Mouse (Mus musculus): ENCODE measurements around the gene Tspo2.

Gene Tspo2

GRCm38 (mm10) chr17:48432158-48432980 is 19.0 kb downstream of the Tspo2 start, which contains the start of gene Apobec2:
Gene Apobec2 (minus strand): TSS chr17:48432930.
- no peak for TF ChIP-seq GATA4 (IDR thresholded peaks at IDR 0.05; ENCODE audit: insufficient replicate concordance, low read length)

GRCm38 (mm10) chr17:48431054-48431453 is 20.3 kb downstream of the Tspo2 start:
- no peak for TF ChIP-seq GATA4 (IDR thresholded peaks at IDR 0.05; ENCODE audit: insufficient replicate concordance, low read length)

GRCm38 (mm10) chr17:48430394-48430793 is 20.9 kb downstream of the Tspo2 start:
- TF ChIP-seq GATA4 (IDR thresholded peaks at IDR 0.05; ENCODE audit: insufficient replicate concordance, low read length), result no peak

GRCm38 (mm10) chr17:48427852-48428530 is 23.3 kb downstream of the Tspo2 start:
- no peak for TF ChIP-seq GATA4 (IDR thresholded peaks at IDR 0.05; ENCODE audit: insufficient replicate concordance, low read length)

- TF ChIP-seq GATA4 (IDR thresholded peaks at IDR 0.05; ENCODE audit: insufficient replicate concordance, low read length), result no peak
These were observed 24.2 kb downstream of the Tspo2 start for GRCm38 (mm10) chr17:48426991-48427750.

- TF ChIP-seq GATA4 (IDR thresholded peaks at IDR 0.05; ENCODE audit: insufficient replicate concordance, low read length), result no peak
These were observed 25.3 kb downstream of the Tspo2 start for GRCm38 (mm10) chr17:48425823-48426612.

- no peak for TF ChIP-seq GATA4 (IDR thresholded peaks at IDR 0.05; ENCODE audit: insufficient replicate concordance, low read length)
These were observed 27.1 kb downstream of the Tspo2 start for GRCm38 (mm10) chr17:48424237-48424636.

- no peak for TF ChIP-seq GATA4 (IDR thresholded peaks at IDR 0.05; ENCODE audit: insufficient replicate concordance, low read length)
These were observed 31.8 kb downstream of the Tspo2 start for GRCm38 (mm10) chr17:48419571-48419970.

GRCm38 (mm10) chr17:48418781-48419180 is 32.5 kb downstream of the Tspo2 start:
- TF ChIP-seq GATA4 (IDR thresholded peaks at IDR 0.05; ENCODE audit: insufficient replicate concordance, low read length), result no peak

- TF ChIP-seq GATA4 (IDR thresholded peaks at IDR 0.05; ENCODE audit: insufficient replicate concordance, low read length), result peak; percentile 80; the same call in 1 of the 2 replicates
These were observed 33.1 kb downstream of the Tspo2 start for GRCm38 (mm10) chr17:48418174-48418573.

GRCm38 (mm10) chr17:48417521-48417920 is 33.8 kb downstream of the Tspo2 start:
- no peak for TF ChIP-seq GATA4 (IDR thresholded peaks at IDR 0.05; ENCODE audit: insufficient replicate concordance, low read length)

- no peak for TF ChIP-seq GATA4 (IDR thresholded peaks at IDR 0.05; ENCODE audit: insufficient replicate concordance, low read length)
These were observed 34.7 kb downstream of the Tspo2 start for GRCm38 (mm10) chr17:48416425-48417195.

GRCm38 (mm10) chr17:48416011-48416410 is 35.3 kb downstream of the Tspo2 start:
- no peak for TF ChIP-seq GATA4 (IDR thresholded peaks at IDR 0.05; ENCODE audit: insufficient replicate concordance, low read length)

- TF ChIP-seq GATA4 (IDR thresholded peaks at IDR 0.05; ENCODE audit: insufficient replicate concordance, low read length), result no peak
These were observed 40.1 kb downstream of the Tspo2 start for GRCm38 (mm10) chr17:48411241-48411640.
